Mouse (Mus musculus) liver, postnatal 0 days (tissue): ENCODE measurements around the gene Vamp2.

Experiments
- CTCF ChIP-seq: sonication (generic); IDR thresholded peaks from 2 replicates; pipeline ENCODE4 v1.5.1; 2016; ENCODE audit warnings: antibody characterized with exemption, low read depth
- EP300 ChIP-seq: IDR thresholded peaks from 2 replicates; pipeline ENCODE4 v1.6.1; 2016; ENCODE audit warnings: antibody characterized with exemption, low read depth, mild to moderate bottlenecking

GRCm38 (mm10) chr11:69098039-69098761, 9.9 kb downstream of the Vamp2 start:
- TF ChIP-seq CTCF, result no peak
- no peak for TF ChIP-seq EP300
